Mouse (Mus musculus): ENCODE data around the gene Myh3. TPM values are rescaled to one million over a fixed set of nuclear protein-coding genes. Genes with fewer than 3 reads are reported as not detected.
A peak's percentile ranks its signal among the peaks of the same experiment; 100 is the strongest.

Myh3 gene
- polyA plus RNA-seq, 1 experiment from 2014 or later = 0.12 TPM

DNA sequence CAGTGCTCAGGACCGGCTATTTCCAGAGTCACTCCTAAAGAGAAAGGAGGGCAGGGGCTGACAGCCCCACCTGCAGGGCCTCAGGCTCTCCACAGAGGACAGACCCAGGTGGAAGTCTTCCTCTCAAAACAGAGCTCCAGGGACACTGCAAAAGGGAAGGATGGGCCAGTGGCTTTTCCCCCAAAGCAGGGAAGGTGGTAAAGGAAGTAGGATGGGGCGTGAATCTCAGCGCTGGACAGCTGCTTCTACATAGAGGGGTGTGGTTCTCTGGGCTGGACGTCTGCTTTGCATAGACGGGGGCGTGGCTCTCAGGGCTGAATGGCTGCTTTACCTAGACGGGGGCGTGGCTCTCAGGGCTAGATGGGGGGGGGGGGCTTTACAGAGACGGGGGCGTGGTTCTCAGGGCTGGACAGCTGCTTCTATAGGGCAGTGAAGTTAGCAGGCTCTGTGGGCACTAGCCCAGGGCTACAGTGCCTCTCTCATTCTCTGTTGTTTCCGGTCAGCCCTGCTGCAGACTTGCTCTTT, 3.1 kb downstream of the Myh3 start:
- peaks cover 10% of the 10 kb centered on the region; the same call in 1 of the 2 replicates for H3K27me3 ChIP-seq (ENCODE audit: control insufficient read depth, insufficient read depth, low read length)
- no peak overlapping the region for H3K4me2 ChIP-seq (ENCODE audit: low read length)
- 6% methylated on average over 11 of the region's 11 CpGs for WGBS
- DNase-seq (peak; percentile 46), ATAC-seq (ENCODE audit: low FRiP score, low TSS enrichment) (peak; percentile 46; the same call in 1 of the 2 replicates)
- H3K27ac ChIP-seq (replicated peaks; ENCODE audit: low read depth, low read length) = no peak overlapping the region
- H3K9me3 ChIP-seq (ENCODE audit: control insufficient read depth, low read length) = no peaks in the 10 kb centered on the region
- H3K9ac ChIP-seq (replicated peaks; ENCODE audit: low read length) = no peak overlapping the region
- H3K4me1 ChIP-seq (ENCODE audit: control insufficient read depth, insufficient read depth, low read length) = 0 out of 2 replicates have a peak, but pooled peaks cover 3% of the 10 kb centered on the region
- H3K36me3 ChIP-seq (ENCODE audit: control insufficient read depth, insufficient read depth, low read length) = no peaks in the 10 kb centered on the region
- H3K4me3 ChIP-seq (replicated peaks; ENCODE audit: low read depth, low read length) = no peak overlapping the region

DNA sequence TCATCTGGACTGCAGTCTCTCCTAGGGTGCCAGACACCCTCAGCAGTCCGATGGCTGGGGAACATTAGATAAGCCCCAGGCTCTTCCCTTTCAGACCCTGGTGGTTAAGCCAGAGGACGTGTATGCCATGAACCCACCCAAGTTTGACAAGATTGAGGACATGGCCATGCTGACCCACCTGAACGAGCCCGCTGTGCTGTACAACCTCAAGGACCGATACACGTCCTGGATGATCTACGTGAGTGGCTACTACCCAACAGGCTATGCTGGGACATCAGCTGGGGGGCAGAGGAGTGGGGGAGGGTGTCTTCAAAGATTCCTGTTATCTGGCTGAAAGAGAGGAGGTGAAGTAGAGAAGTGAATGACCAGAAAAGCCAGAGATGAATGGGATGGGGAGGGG, 4.1 kb downstream of the Myh3 start:
- ATAC-seq (ENCODE audit: low FRiP score, low TSS enrichment) (no peak), DNase-seq (no peak)
- Histone ChIP-seq H3K4me3 (replicated peaks; ENCODE audit: low read depth, low read length) (no peak overlapping the region), H3K9me3 (ENCODE audit: control insufficient read depth, low read length) (no peaks in the 10 kb centered on the region), H3K4me2 (ENCODE audit: low read length) (no peak overlapping the region), H3K27ac (replicated peaks; ENCODE audit: low read depth, low read length) (no peak overlapping the region), H3K36me3 (ENCODE audit: control insufficient read depth, insufficient read depth, low read length) (no peaks in the 10 kb centered on the region), H3K27me3 (ENCODE audit: control insufficient read depth, insufficient read depth, low read length) (peaks cover 10% of the 10 kb centered on the region; the same call in 1 of the 2 replicates), H3K9ac (replicated peaks; ENCODE audit: low read length) (no peak overlapping the region), H3K4me1 (ENCODE audit: control insufficient read depth, insufficient read depth, low read length) (0 out of 2 replicates have a peak, but pooled peaks cover 3% of the 10 kb centered on the region)
- 91% methylated on average over 7 of the region's 7 CpGs for WGBS

DNA sequence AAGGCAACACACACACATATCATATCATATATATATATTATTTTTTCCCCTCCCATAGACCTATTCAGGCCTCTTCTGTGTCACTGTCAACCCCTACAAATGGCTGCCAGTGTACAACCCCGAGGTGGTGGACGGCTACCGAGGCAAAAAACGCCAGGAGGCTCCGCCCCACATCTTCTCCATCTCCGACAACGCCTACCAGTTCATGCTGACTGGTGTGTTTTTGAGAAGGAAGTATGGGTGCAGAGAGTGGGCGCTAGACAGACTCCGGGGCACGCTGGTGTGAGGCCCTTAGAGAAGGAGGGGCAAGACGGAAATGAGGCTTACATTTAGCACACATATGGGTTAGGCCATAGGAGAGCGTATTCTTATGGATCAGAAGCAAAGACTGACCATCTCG, 4.7 kb downstream of the Myh3 start:
- 84% methylated on average over 13 of the region's 13 CpGs for WGBS
- no peak overlapping the region for H3K4me3 ChIP-seq (replicated peaks; ENCODE audit: low read depth, low read length)
- no peak overlapping the region for H3K4me2 ChIP-seq (ENCODE audit: low read length)
- H3K4me1 ChIP-seq (ENCODE audit: control insufficient read depth, insufficient read depth, low read length) = 0 out of 2 replicates have a peak, but pooled peaks cover 3% of the 10 kb centered on the region
- DNase-seq (no peak), ATAC-seq (ENCODE audit: low FRiP score, low TSS enrichment) (no peak)
- H3K9ac ChIP-seq (replicated peaks; ENCODE audit: low read length) = no peak overlapping the region
- no peak overlapping the region for H3K27ac ChIP-seq (replicated peaks; ENCODE audit: low read depth, low read length)
- H3K27me3 ChIP-seq (ENCODE audit: control insufficient read depth, insufficient read depth, low read length) = peaks cover 10% of the 10 kb centered on the region; the same call in 1 of the 2 replicates
- no peaks in the 10 kb centered on the region for H3K36me3 ChIP-seq (ENCODE audit: control insufficient read depth, insufficient read depth, low read length)
- no peaks in the 10 kb centered on the region for H3K9me3 ChIP-seq (ENCODE audit: control insufficient read depth, low read length)

DNA sequence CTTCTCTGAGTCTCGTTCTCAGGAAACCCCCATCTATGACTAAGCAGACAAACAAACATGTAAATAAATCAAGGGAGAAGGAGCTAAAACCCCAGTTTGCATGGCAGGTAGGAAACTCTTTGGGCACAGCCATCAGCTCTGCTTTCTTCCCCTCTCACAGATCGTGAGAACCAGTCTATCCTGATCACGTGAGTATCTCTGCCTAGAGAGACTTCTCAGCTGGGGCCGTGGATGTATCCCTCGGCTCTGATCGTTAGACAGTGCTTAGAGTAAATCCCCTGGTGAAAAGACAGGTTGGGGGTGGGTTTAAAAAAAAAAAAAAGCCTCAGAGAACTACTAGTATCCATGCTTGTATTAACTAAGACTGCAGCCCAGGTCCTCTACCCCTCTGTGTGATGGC, 5.1 kb downstream of the Myh3 start:
- no peaks in the 10 kb centered on the region for H3K36me3 ChIP-seq (ENCODE audit: control insufficient read depth, insufficient read depth, low read length)
- no peak overlapping the region for H3K4me2 ChIP-seq (ENCODE audit: low read length)
- no peak overlapping the region for H3K27ac ChIP-seq (replicated peaks; ENCODE audit: low read depth, low read length)
- H3K9ac ChIP-seq (replicated peaks; ENCODE audit: low read length) = no peak overlapping the region
- no peak overlapping the region for H3K4me3 ChIP-seq (replicated peaks; ENCODE audit: low read depth, low read length)
- no peak for ATAC-seq (ENCODE audit: low FRiP score, low TSS enrichment)
- 0 out of 2 replicates have a peak, but pooled peaks cover 3% of the 10 kb centered on the region for H3K4me1 ChIP-seq (ENCODE audit: control insufficient read depth, insufficient read depth, low read length)
- WGBS = 70% methylated on average over 6 of the region's 6 CpGs
- DNase-seq = no peak
- peaks cover 10% of the 10 kb centered on the region; the same call in 1 of the 2 replicates for H3K27me3 ChIP-seq (ENCODE audit: control insufficient read depth, insufficient read depth, low read length)
- H3K9me3 ChIP-seq (ENCODE audit: control insufficient read depth, low read length) = no peaks in the 10 kb centered on the region

DNA sequence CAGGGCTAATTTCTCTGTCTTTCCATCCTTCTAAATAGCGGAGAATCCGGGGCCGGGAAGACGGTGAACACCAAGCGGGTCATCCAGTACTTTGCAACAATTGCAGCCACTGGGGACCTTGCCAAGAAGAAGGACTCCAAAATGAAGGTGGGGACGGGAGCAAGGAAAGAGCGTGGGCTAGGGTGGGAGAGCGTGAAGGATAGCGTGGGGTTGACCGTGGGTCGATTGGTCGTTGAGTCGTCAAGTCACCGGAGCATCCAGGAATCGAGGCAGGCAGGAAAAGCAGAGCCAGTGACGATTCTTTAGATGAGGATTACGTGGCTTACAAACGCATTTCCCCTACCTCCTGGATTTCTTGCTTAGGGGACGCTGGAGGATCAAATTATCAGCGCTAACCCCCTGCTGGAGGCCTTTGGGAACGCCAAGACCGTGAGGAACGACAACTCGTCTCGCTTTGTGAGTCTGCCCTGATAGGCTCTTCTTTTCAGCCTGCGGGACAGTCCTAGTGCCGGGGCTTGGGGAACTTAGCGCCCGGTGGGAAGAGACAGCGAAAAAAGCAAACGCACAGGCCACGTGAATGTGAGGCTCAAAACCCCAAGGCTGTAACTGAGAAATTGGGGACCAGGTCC, 5.7 kb downstream of the Myh3 start:
- H3K27ac ChIP-seq (replicated peaks; ENCODE audit: low read depth, low read length) = no peak overlapping the region
- ATAC-seq (ENCODE audit: low FRiP score, low TSS enrichment) = no peak
- no peaks in the 10 kb centered on the region for H3K9me3 ChIP-seq (ENCODE audit: control insufficient read depth, low read length)
- 42% methylated on average over 32 of the region's 32 CpGs for WGBS
- DNase-seq = no peak
- H3K27me3 ChIP-seq (ENCODE audit: control insufficient read depth, insufficient read depth, low read length) = peaks cover 10% of the 10 kb centered on the region; the same call in 1 of the 2 replicates
- no peak overlapping the region for H3K4me2 ChIP-seq (ENCODE audit: low read length)
- H3K36me3 ChIP-seq (ENCODE audit: control insufficient read depth, insufficient read depth, low read length) = no peaks in the 10 kb centered on the region
- no peak overlapping the region for H3K4me3 ChIP-seq (replicated peaks; ENCODE audit: low read depth, low read length)
- H3K4me1 ChIP-seq (ENCODE audit: control insufficient read depth, insufficient read depth, low read length) = 0 out of 2 replicates have a peak, but pooled peaks cover 3% of the 10 kb centered on the region
- no peak overlapping the region for H3K9ac ChIP-seq (replicated peaks; ENCODE audit: low read length)

DNA sequence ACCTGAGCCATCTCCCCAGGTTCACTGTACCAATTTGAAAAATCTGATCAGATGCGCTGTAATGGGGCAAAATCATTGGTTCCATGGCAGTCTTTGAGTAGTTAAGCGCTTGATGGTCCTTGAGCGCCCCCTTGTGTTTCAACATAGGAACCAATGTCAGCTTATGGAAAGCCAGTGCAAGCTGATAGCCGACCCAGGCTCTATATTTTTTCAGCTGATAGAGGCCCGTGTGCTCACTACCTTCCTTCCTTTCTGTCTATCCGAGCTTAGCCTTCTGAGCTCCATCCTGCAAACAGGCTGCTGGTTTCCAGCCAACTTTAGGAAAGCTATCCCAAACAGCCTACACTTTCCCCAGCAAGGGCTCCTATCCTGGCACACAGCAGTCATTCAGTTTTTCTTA, 7.4 kb downstream of the Myh3 start:
- WGBS = 3% methylated on average over 6 of the region's 6 CpGs
- Histone ChIP-seq H3K4me2 (ENCODE audit: low read length) (no peak overlapping the region), H3K36me3 (ENCODE audit: control insufficient read depth, insufficient read depth, low read length) (no peaks in the 10 kb centered on the region), H3K4me1 (ENCODE audit: control insufficient read depth, insufficient read depth, low read length) (no peaks in the 10 kb centered on the region), H3K9me3 (ENCODE audit: control insufficient read depth, low read length) (no peaks in the 10 kb centered on the region), H3K4me3 (replicated peaks; ENCODE audit: low read depth, low read length) (no peak overlapping the region), H3K27me3 (ENCODE audit: control insufficient read depth, insufficient read depth, low read length) (peaks cover 10% of the 10 kb centered on the region; the same call in 1 of the 2 replicates), H3K27ac (replicated peaks; ENCODE audit: low read depth, low read length) (no peak overlapping the region), H3K9ac (replicated peaks; ENCODE audit: low read length) (no peak overlapping the region)
- peak; percentile 90 for DNase-seq
- no peak for ATAC-seq (ENCODE audit: low FRiP score, low TSS enrichment)

DNA sequence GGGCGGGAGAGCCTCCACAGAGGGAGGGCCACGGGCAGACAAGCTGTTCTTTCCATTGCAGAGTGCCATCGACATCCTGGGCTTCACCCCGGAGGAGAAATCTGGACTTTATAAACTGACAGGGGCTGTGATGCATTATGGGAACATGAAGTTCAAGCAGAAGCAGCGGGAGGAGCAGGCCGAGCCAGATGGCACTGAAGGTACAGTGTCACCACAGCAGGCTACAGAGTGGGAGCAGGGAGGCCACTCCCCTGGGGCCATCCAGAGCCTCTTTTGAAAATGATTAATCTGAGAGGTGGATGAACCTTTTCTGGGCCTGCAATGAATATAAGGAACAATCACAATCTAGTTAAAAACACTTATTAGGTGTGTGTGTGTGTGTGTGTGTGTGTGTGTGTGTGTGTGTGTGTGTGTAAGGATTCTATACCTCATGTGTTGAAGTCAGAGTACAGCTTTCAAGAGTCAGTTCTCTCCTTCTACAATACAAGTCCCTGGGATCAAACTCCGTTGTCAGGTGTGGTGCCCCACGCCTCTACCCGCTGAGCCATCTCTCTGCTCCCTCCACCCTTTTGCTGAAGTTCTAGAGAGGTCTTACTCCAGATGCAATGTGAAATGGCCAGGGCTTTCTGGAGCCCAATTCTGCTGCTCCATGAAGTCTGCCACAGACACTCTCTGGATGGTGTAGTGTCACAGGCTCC, 8.5 kb downstream of the Myh3 start:
- Histone ChIP-seq H3K4me2 (ENCODE audit: low read length) (no peak overlapping the region), H3K4me3 (replicated peaks; ENCODE audit: low read depth, low read length) (no peak overlapping the region), H3K27ac (replicated peaks; ENCODE audit: low read depth, low read length) (no peak overlapping the region), H3K9me3 (ENCODE audit: control insufficient read depth, low read length) (no peaks in the 10 kb centered on the region), H3K9ac (replicated peaks; ENCODE audit: low read length) (no peak overlapping the region), H3K27me3 (ENCODE audit: control insufficient read depth, insufficient read depth, low read length) (peaks cover 10% of the 10 kb centered on the region; the same call in 1 of the 2 replicates), H3K36me3 (ENCODE audit: control insufficient read depth, insufficient read depth, low read length) (no peaks in the 10 kb centered on the region), H3K4me1 (ENCODE audit: control insufficient read depth, insufficient read depth, low read length) (no peaks in the 10 kb centered on the region)
- no peak for ATAC-seq (ENCODE audit: low FRiP score, low TSS enrichment)
- 65% methylated on average over 9 of the region's 9 CpGs for WGBS
- DNase-seq = no peak

DNA sequence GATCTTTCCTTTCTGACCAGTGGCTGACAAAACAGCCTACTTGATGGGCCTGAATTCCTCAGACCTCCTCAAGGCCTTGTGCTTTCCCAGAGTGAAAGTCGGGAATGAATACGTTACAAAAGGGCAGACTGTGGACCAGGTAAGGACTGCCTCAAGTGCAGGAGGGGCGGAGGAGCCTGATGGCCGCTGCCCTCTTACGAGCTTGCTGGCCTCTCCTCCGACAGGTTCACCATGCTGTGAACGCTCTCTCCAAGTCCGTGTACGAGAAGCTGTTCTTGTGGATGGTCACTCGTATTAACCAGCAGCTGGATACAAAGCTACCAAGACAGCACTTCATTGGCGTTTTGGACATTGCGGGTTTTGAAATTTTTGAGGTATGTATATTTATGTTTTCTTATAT, 9.1 kb downstream of the Myh3 start:
- no peaks in the 10 kb centered on the region for H3K9me3 ChIP-seq (ENCODE audit: control insufficient read depth, low read length)
- H3K27ac ChIP-seq (replicated peaks; ENCODE audit: low read depth, low read length) = no peak overlapping the region
- no peaks in the 10 kb centered on the region for H3K36me3 ChIP-seq (ENCODE audit: control insufficient read depth, insufficient read depth, low read length)
- ATAC-seq (ENCODE audit: low FRiP score, low TSS enrichment) (no peak), DNase-seq (no peak)
- H3K27me3 ChIP-seq (ENCODE audit: control insufficient read depth, insufficient read depth, low read length) = peaks cover 10% of the 10 kb centered on the region; the same call in 1 of the 2 replicates
- whole genome bisulfite sequencing = 91% methylated on average over 12 of the region's 12 CpGs
- no peak overlapping the region for H3K9ac ChIP-seq (replicated peaks; ENCODE audit: low read length)
- H3K4me2 ChIP-seq (ENCODE audit: low read length) = no peak overlapping the region
- H3K4me3 ChIP-seq (replicated peaks; ENCODE audit: low read depth, low read length) = no peak overlapping the region
- H3K4me1 ChIP-seq (ENCODE audit: control insufficient read depth, insufficient read depth, low read length) = no peaks in the 10 kb centered on the region

All from midbrain, embryonic 14.5 days (tissue).